In the genomic region with DNA sequence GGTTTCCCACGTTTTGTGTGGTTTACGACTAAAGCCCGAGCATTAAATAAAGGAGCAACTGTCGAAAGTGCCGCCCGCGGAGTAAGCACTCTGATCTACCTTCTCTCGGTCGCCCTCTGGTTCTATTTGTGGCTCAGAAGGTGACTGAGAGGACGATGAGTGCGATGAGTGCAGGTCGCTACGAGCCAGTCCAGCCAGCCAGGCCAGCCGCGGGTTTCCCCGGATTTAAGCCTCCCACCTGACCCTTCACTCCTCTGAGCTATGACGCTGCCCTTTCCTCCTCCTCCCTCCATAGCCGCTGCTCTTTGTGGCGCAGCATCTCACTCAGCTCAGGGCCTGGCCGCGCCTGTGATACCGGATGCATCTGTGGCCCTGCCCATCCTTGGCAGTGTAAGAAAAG, we compare ENCODE assay signal across 8 mouse cellular contexts. TPM values are rescaled to one million over a fixed set of nuclear protein-coding genes. Genes with fewer than 3 reads are reported as not detected.
DNase-seq lines count a peak whose midpoint lies in the region; ATAC-seq lines count a peak whose summit lies in the region.

No protein-coding gene starts in this region.

- H3K27me3 ChIP-seq in lung, embryonic 15.5 days, result no peaks in the 10 kb centered on the region

- peaks cover 8% of the 10 kb centered on the region; the same call in 1 of the 2 replicates for H3K4me1 ChIP-seq in lung, embryonic 15.5 days

- 1% methylated on average over 22 of the region's 22 CpGs for WGBS in lung, embryonic 15.5 days

- peak; percentile 29 to 37 for DNase-seq in CD8-positive naive resting alpha-beta T cell, adult 2 months (ENCODE audit: low read depth in 2 of 2, low spot score in 2 of 2)
- DNase-seq in cerebellum, adult 18-20 months, result peak; percentile 70 to 77
- DNase-seq in layer of hippocampus, adult 8-10 months (ENCODE audit: low spot score in 2 of 2), result peak; percentile 33 to 41
- DNase-seq in testis, postnatal 14 days (ENCODE audit: low spot score), result peak; percentile 38

- peak overlapping the region; percentile 80 for H3K4me2 ChIP-seq in lung, embryonic 15.5 days

- H3K4me3 ChIP-seq in lung, embryonic 15.5 days, result peak overlapping the region; percentile 50

- peak overlapping the region; percentile 47 for H3K9ac ChIP-seq in lung, embryonic 15.5 days

- H3K36me3 ChIP-seq in lung, embryonic 15.5 days, result no peaks in the 10 kb centered on the region

- peak; percentile 90 for ATAC-seq in frontal cortex, adult (ENCODE audit: low TSS enrichment)
- peak; percentile 99 for ATAC-seq in hematopoietic stem cell, adult 5-6 weeks (replicated peaks in 1 of 2; ENCODE audit: insufficient read depth in 1 of 2, low FRiP score in 2 of 2, low TSS enrichment in 1 of 2, low read depth in 1 of 2, poor library complexity in 2 of 2, severe bottlenecking in 2 of 2)
- ATAC-seq in lung, embryonic 15.5 days (ENCODE audit: borderline replicate concordance, extremely low read depth, low FRiP score, low TSS enrichment), result peak; percentile 84
- ATAC-seq in neutrophil, adult 5-6 weeks (ENCODE audit: extremely low read depth, insufficient number of reproducible peaks, low FRiP score, poor library complexity, severe bottlenecking), result peak; percentile 93

- H3K27ac ChIP-seq in lung, embryonic 15.5 days, result peak overlapping the region; percentile 37; the same call in 1 of the 2 replicates

- no peaks in the 10 kb centered on the region for H3K9me3 ChIP-seq in lung, embryonic 15.5 days

RNA-seq across cellular contexts. Expression of a gene that starts 6.8 kb away (rescaled TPM):
- 1.9 and 8.8 TPM in 2 replicates for total RNA-seq in hematopoietic stem cell, adult 5-6 weeks (2017)
- 10 to 100 TPM; 13.6 to 14.9 (median 14.3) TPM for total RNA-seq in layer of hippocampus, adult 8-10 months (2022)
- polyA plus RNA-seq in lung, embryonic 15.5 days (2015; fragmentation: Nextera tagmentation; extraction: Ambion mirVana), result 14.5 and 18.4 TPM in 2 replicates
- 6.2 and 10.4 TPM in 2 replicates for total RNA-seq in neutrophil, adult 5-6 weeks (2017)

Comparison
In these comparisons a context has a peak if more than half of its experiments do, and no peak if none do; other contexts are left out.
1. Peak in every context shown above with its lines: DNase-seq, ATAC-seq, H3K4me3 ChIP-seq and H3K27ac ChIP-seq.